Mouse (Mus musculus) heart, embryonic 11.5 days (tissue): ENCODE results near the gene Sephs2. TPM values are rescaled to one million over a fixed set of nuclear protein-coding genes. Genes with fewer than 3 reads are reported as not detected.

Source experiments
- ATAC-seq: fragments of 200-750 bp; cut with Nextera tagmentation; replicated peaks from 2 replicates; pipeline ENCODE4 v1.8.0; 2017; ENCODE audit warnings: moderate library complexity; ENCODE audit not compliant: insufficient number of reproducible peaks, low FRiP score, low TSS enrichment
- H3K27ac ChIP-seq: fragments of 300-500 bp; sonication (generic); 2 replicates; pipeline ENCODE4 v1.5.1; 2014; ENCODE audit warnings: mild to moderate bottlenecking, low read depth, low read length
- H3K27me3 ChIP-seq: fragments of 300-500 bp; sonication (generic); 2 replicates; pipeline ENCODE4 v1.6.1; 2014; ENCODE audit warnings: mild to moderate bottlenecking, low read length, mixed read lengths; ENCODE audit not compliant: control insufficient read depth, insufficient read depth
- H3K36me3 ChIP-seq: fragments of 300-500 bp; sonication (generic); 2 replicates; pipeline ENCODE4 v1.6.1; 2014; ENCODE audit warnings: mild to moderate bottlenecking, low read length, moderate library complexity, mixed read lengths; ENCODE audit not compliant: control insufficient read depth, insufficient read depth
- H3K4me1 ChIP-seq: fragments of 300-500 bp; sonication (generic); 2 replicates; pipeline ENCODE4 v1.6.1; 2014; ENCODE audit warnings: low read length; ENCODE audit not compliant: control insufficient read depth, insufficient read depth
- H3K4me2 ChIP-seq: fragments of 300-500 bp; sonication (generic); 2 replicates; pipeline ENCODE4 v1.6.1; 2014; ENCODE audit warnings: mild to moderate bottlenecking, moderate library complexity
- H3K4me3 ChIP-seq: fragments of 300-500 bp; sonication (generic); 2 replicates; pipeline ENCODE4 v1.5.1; 2014; ENCODE audit warnings: low read depth, low read length
- H3K9ac ChIP-seq: fragments of 300-500 bp; sonication (generic); 2 replicates; pipeline ENCODE4 v1.6.1; 2014; ENCODE audit warnings: mild to moderate bottlenecking, low read depth, low read length, moderate library complexity
- H3K9me3 ChIP-seq: fragments of 300-500 bp; sonication (generic); replicated peaks from 2 replicates; pipeline ENCODE4 v1.6.1; 2016; ENCODE audit warnings: low read length; ENCODE audit not compliant: control insufficient read depth
- WGBS: fragments of 180-500 bp; shearing (Covaris S2); extraction: QIAGEN DNeasy Blood & Tissue Kit; methylation state at CpG from one replicate; pipeline ENCODE4 v1.1.7; 2014; ENCODE audit not compliant: insufficient replicate concordance; 5-methylcytosine and 5-hydroxymethylcytosine counted together
- polyA plus RNA-seq: library from polyadenylated mRNA; unstranded; fragments of >200 nt; fragmentation: Nextera tagmentation; extraction: Ambion mirVana; gene quantifications from 2 replicates; pipeline ENCODE4 v1.2.1, GENCODE M21; 2014

Sephs2 gene
- polyA plus RNA-seq, 1 experiment from 2014 or later, result 87.8 TPM

DNA sequence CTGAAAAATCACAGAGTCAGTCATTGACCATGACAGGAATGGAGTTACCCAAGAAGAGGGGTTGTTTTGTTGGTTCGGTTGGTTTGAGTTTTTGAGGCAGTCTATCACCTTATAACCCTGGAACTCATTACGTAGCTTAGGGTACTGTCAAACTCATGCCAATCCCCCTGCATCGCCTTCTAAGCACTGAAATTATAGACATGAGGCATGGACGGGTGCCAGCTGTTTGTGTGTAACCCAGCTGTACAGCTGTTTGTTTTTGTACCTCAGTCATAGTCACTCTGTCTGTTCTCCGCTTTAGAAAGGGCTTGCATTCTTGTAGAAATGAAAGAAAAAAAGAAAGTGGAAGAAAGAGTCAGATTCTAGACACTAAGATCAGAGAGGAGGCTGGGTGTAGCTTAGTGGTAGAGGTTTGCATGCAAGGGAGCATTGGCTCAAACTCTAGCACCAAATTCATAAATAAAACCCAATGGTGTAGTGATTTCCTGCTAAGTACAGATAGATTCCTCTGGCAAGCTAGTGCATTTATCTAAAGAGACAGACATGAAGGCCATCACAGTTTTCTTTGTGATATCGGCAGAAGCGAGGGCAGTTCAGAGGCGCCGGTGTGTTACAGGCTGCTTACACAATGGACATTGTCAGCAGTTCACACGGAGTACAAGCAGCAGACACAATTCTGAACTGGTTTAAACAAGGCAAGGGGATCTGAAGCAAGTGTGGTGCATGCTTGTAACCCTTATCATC is 11.5 kb downstream of the Sephs2 start:
- no peaks in the 10 kb centered on the region for H3K27me3 ChIP-seq
- H3K4me3 ChIP-seq, result no peak overlapping the region
- no peaks in the 10 kb centered on the region for H3K9me3 ChIP-seq
- H3K9ac ChIP-seq, result no peak overlapping the region
- no peak overlapping the region for H3K27ac ChIP-seq
- H3K4me2 ChIP-seq, result no peak overlapping the region
- H3K4me1 ChIP-seq, result peaks cover 7% of the 10 kb centered on the region; the same call in 1 of the 2 replicates
- WGBS, result 76% methylated on average over 10 of the region's 10 CpGs
- no peak for ATAC-seq
- H3K36me3 ChIP-seq, result no peaks in the 10 kb centered on the region

DNA sequence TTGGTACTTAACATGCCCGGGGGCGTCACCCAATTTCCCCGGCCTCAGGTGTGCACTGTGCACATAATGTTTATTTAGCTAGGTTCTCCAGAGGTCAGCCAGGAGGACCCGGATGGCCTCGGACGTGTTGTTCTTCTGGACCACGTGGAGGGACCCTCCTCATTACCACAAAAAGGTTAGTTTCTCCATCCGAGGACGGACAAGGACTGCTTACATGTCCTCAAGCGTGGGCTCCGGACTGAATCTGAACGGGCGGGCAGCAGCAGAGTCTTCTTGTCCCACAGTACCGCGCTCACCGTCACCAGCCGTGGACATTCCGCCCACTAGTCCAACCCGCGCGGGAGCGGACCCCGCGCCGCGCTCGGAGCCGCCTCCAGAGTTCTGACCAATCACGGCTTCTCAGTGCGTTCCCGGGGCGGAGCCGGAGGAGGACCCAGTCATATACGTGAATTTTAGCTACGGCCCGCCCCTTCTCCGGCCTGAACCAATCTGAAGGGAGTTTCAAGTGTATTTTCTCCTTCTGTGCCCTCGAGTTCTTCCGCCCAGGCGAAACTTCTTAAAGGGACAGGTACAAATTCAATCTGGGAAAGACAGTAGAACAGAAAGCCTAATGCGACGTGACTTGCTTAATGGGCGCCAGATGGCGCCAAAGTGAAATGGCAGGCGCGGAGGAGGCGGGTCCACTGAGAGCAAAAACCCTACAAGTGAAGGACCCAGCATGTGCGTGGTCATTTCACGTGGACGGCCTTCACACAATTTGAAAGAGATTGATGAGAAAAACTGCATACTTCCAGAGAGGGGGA is 13.3 kb downstream of the Sephs2 start, which contains the start of gene Dctpp1:
Dctpp1 (minus strand) TSS at position 401 of the 803 bp plus-strand sequence.
- ATAC-seq, result peak; percentile 97
- H3K27ac ChIP-seq, result no peak within 1 kb of the TSS
- H3K9me3 ChIP-seq, result no peaks in the 10 kb centered on the region
- H3K4me3 ChIP-seq, result peak within 1 kb of the TSS; percentile 74
- H3K4me2 ChIP-seq, result peak within 1 kb of the TSS; percentile 86
- peaks cover 7% of the 10 kb centered on the region; the same call in 1 of the 2 replicates for H3K4me1 ChIP-seq
- H3K9ac ChIP-seq, result peak within 1 kb of the TSS; percentile 77
- H3K36me3 ChIP-seq, result no peaks in the 10 kb centered on the region; the same call in 1 of the 2 replicates
- under 1% methylated on average over 50 of the region's 50 CpGs for WGBS
- H3K27me3 ChIP-seq, result no peaks in the 10 kb centered on the region

DNA sequence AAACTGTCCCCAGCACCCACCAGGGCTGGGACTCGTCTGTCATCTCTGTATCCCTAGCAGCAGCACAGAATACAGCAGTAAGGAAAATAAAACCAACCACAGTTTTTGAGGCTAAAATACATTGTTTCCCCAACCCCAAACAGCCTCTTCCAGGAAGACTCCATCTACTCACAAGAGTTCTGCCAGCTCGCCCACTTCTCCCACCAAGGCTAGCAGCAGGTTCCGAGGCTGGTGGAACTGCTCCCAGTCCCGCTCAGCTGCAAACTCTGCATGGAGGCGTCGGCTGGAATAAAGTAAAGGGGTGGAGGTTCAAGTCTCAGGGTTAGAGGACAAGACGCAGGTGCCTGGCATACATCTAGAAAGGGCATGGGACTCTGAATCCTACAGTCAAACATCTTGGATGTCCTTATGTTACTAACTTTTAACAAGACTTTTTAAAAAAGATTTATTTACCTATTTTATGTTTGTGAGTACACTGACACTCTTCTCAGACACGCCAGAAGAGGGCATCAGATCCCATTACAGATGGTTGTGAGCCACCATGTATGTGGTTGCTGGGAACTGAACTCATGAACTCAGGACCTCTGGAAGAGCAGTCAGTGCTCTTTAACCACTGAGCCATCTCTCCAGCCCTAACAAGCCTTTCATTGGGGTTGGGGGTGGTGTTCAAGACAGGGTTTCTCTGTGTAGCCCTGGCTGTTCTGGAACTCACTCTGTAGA is 14.5 kb downstream of the Sephs2 start:
- Histone ChIP-seq H3K4me1 (peaks cover 18% of the 10 kb centered on the region; the same call in 1 of the 2 replicates), H3K4me3 (peak overlapping the region; percentile 74), H3K4me2 (peak overlapping the region; percentile 86), H3K9me3 (no peaks in the 10 kb centered on the region), H3K27ac (no peak overlapping the region), H3K9ac (no peak overlapping the region; the same call in 1 of the 2 replicates), H3K27me3 (no peaks in the 10 kb centered on the region), H3K36me3 (no peaks in the 10 kb centered on the region; the same call in 1 of the 2 replicates)
- WGBS, result 72% methylated on average over 8 of the region's 8 CpGs
- ATAC-seq, result no peak

DNA sequence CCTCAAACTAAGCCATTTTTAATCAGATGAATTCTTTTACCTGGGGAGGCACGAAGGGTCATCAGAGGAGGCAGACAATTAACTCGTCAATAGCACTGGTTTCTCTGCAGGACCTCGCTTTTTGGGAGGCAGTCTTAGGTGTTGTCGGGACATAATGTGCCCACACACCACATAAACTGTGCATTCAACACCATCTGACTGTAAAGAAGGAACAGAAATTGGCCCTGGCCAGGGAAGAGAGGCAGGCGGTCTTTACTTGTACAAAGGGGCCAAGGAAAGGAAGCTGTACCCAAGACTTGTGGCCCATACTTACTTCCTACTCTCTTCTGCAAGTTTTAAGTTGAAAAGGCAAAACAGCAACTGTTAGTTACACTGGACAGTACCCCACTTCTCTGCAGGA is 17.3 kb downstream of the Sephs2 start:
- Histone ChIP-seq H3K4me1 (peaks cover 18% of the 10 kb centered on the region; the same call in 1 of the 2 replicates), H3K4me3 (no peak overlapping the region), H3K9ac (no peak overlapping the region), H3K27ac (no peak overlapping the region), H3K27me3 (no peaks in the 10 kb centered on the region), H3K36me3 (no peaks in the 10 kb centered on the region; the same call in 1 of the 2 replicates), H3K4me2 (no peak overlapping the region), H3K9me3 (no peaks in the 10 kb centered on the region)
- WGBS, result 92% methylated on average over 5 of the region's 5 CpGs
- no peak for ATAC-seq

DNA sequence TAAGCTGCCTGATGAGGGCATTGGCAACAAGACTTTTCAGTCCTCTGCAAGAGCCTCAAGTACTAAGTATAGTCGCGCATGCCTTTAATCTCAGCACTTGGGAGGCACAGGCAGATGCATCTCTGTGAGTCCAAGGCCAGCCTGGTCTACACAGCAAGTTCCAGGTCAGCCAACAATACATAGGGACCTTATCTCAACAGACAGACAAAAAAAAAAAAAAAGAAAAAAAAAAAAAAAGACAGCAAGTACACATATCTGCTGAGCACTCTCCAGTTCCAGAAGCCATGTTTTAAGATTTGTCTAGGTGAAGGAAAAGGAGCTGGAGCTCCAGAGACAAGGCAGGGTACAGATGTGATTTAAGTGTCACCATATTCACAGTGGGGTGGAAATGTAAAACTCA is 17.9 kb downstream of the Sephs2 start:
- Histone ChIP-seq H3K9ac (no peak overlapping the region), H3K27me3 (no peaks in the 10 kb centered on the region), H3K9me3 (no peaks in the 10 kb centered on the region), H3K4me1 (peaks cover 18% of the 10 kb centered on the region; the same call in 1 of the 2 replicates), H3K36me3 (no peaks in the 10 kb centered on the region; the same call in 1 of the 2 replicates), H3K4me2 (no peak overlapping the region), H3K27ac (no peak overlapping the region), H3K4me3 (no peak overlapping the region)
- ATAC-seq, result no peak
- WGBS, result 79% methylated on average over 2 of the region's 2 CpGs

DNA sequence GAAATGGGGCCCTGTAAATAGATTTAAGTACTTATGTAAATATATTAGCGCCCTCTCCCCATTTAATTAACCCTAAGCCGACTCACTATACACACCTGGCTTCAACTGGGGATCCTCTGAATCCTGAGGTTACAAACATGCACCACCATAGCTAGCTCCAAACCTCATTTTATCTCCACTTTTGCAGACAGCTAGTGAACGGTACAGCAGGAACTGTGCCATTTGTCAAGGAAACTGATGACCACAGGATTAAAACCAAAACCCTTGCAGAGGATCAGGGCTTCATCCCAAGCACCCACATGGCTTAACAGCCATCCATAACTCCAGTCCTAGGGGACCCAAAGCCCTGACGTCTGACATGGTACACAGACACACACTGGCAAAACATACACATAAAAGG is 18.8 kb downstream of the Sephs2 start:
- peak overlapping the region; percentile 65 for H3K4me3 ChIP-seq
- ATAC-seq, result no peak
- peak overlapping the region; percentile 90; the same call in 1 of the 2 replicates for H3K27ac ChIP-seq
- peak overlapping the region; percentile 97 for H3K4me2 ChIP-seq
- H3K9me3 ChIP-seq, result no peaks in the 10 kb centered on the region
- peak overlapping the region; percentile 85; the same call in 1 of the 2 replicates for H3K9ac ChIP-seq
- WGBS, result 19% methylated on average over 4 of the region's 4 CpGs
- no peaks in the 10 kb centered on the region; the same call in 1 of the 2 replicates for H3K36me3 ChIP-seq
- no peaks in the 10 kb centered on the region for H3K27me3 ChIP-seq
- H3K4me1 ChIP-seq, result peaks cover 18% of the 10 kb centered on the region; the same call in 1 of the 2 replicates

DNA sequence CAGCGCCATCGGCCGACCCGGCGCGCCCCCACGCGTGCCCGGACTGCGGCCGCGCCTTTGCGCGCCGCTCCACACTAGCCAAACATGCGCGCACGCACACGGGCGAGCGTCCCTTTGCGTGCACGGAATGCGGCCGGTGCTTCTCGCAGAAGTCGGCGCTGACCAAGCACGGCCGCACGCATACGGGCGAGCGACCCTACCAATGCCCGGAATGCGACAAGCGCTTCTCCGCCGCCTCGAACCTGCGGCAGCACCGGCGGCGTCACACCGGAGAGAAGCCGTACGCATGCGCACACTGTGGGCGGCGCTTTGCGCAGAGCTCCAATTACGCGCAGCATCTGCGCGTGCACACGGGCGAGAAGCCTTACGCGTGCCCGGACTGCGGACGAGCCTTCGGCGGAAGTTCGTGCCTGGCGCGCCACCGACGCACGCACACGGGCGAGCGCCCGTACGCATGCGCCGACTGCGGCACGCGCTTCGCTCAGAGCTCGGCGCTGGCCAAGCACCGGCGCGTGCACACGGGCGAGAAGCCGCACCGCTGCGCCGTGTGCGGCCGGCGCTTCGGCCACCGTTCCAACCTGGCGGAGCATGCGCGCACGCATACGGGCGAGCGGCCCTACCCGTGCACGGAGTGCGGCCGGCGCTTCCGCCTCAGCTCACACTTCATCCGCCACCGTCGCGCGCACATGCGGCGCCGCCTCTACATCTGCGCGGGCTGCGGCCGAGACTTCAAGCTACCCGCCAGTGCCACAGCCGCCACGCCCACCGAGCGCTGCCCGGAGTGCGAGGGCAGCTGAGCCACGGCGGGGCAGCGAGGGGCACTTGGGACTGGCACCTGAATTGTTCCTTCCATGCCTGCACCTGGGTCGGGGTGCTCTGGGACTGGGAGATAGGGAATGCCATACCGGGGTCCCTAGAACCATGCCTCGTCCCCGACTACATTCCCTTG is 19.8 kb downstream of the Sephs2 start:
- Histone ChIP-seq H3K4me3 (peak overlapping the region; percentile 65), H3K36me3 (no peaks in the 10 kb centered on the region; the same call in 1 of the 2 replicates), H3K9me3 (no peaks in the 10 kb centered on the region), H3K4me1 (peaks cover 11% of the 10 kb centered on the region; the same call in 1 of the 2 replicates), H3K27ac (peak overlapping the region; percentile 90), H3K4me2 (peak overlapping the region; percentile 97), H3K9ac (peak overlapping the region; percentile 85), H3K27me3 (no peaks in the 10 kb centered on the region)
- WGBS, result under 1% methylated on average over 123 of the region's 136 CpGs
- ATAC-seq, result peak; percentile 90
